Mouse (Mus musculus): Measurements from ENCODE around the gene Ttll10. TPM values are rescaled to one million over a fixed set of nuclear protein-coding genes. Genes with fewer than 3 reads are reported as not detected.

Gene Ttll10
- polyA plus RNA-seq, 1 experiment from 2014 or later: 0.15 TPM

MicroRNA genes within 50 kb of the gene (microRNA counts, 519-probe panel; counts per million panel counts)
- 582 counts per million, percentile 70 among the panel's probes with 10 or more counts for microRNA mmu-miR-200a
- microRNA mmu-miR-200b: 5,445 counts per million, percentile 88 among the panel's probes with 10 or more counts
- 3,007 counts per million, percentile 73 among the panel's probes with 10 or more counts for microRNA mmu-miR-429

Small RNAs within 50 kb of the gene (microRNA-seq; reads per million reads assigned to microRNA genes)
- gene Mir200a (153 reads per million, percentile 52 among the genes with 10 or more reads in this experiment), gene Mir200b (430 reads per million, percentile 65 among the genes with 10 or more reads in this experiment), gene Mir429 (1,324 reads per million, percentile 76 among the genes with 10 or more reads in this experiment)

Other genes with a start within 250 kb of the Ttll10 start
- gene Ccnl2, start 246.9 kb downstream of the Ttll10 start, polyA plus RNA-seq (2016; fragmentation: Nextera tagmentation; extraction: Ambion mirVana): 98.8 and 101 TPM in 2 replicates
- gene Aurkaip1, start 228.1 kb downstream of the Ttll10 start, polyA plus RNA-seq (2016; fragmentation: Nextera tagmentation; extraction: Ambion mirVana): 146 and 153 TPM in 2 replicates
- gene Mxra8, start 219.7 kb downstream of the Ttll10 start, polyA plus RNA-seq (2016; fragmentation: Nextera tagmentation; extraction: Ambion mirVana): 8.1 and 9.2 TPM in 2 replicates
- 10.7 and 12.1 TPM in 2 replicates for gene Dvl1, start 212.0 kb downstream of the Ttll10 start, polyA plus RNA-seq (2016; fragmentation: Nextera tagmentation; extraction: Ambion mirVana)
- gene Tas1r3, start 196.1 kb downstream of the Ttll10 start, polyA plus RNA-seq (2016; fragmentation: Nextera tagmentation; extraction: Ambion mirVana): 0.07 and 0.11 TPM in 2 replicates
- gene Cptp, start 190.0 kb downstream of the Ttll10 start, polyA plus RNA-seq (2016; fragmentation: Nextera tagmentation; extraction: Ambion mirVana): 10.3 and 10.8 TPM in 2 replicates
- 50.0 and 51.4 TPM in 2 replicates for gene Ints11, start 189.9 kb downstream of the Ttll10 start, polyA plus RNA-seq (2016; fragmentation: Nextera tagmentation; extraction: Ambion mirVana)
- 32.7 and 33.6 TPM in 2 replicates for gene Pusl1, start 167.6 kb downstream of the Ttll10 start, polyA plus RNA-seq (2016; fragmentation: Nextera tagmentation; extraction: Ambion mirVana)
- 13.4 and 13.6 TPM in 2 replicates for gene Acap3, start 167.6 kb downstream of the Ttll10 start, polyA plus RNA-seq (2016; fragmentation: Nextera tagmentation; extraction: Ambion mirVana)
- 106 and 111 TPM in 2 replicates for gene Ube2j2, start 115.6 kb downstream of the Ttll10 start, polyA plus RNA-seq (2016; fragmentation: Nextera tagmentation; extraction: Ambion mirVana)
- 45.0 and 48.8 TPM in 2 replicates for gene C1qtnf12, start 97.1 kb downstream of the Ttll10 start, polyA plus RNA-seq (2016; fragmentation: Nextera tagmentation; extraction: Ambion mirVana)
- 8.2 and 8.7 TPM in 2 replicates for gene B3galt6, start 66.8 kb downstream of the Ttll10 start, polyA plus RNA-seq (2016; fragmentation: Nextera tagmentation; extraction: Ambion mirVana)
- 93.4 and 93.9 TPM in 2 replicates for gene Sdf4, start 66.5 kb downstream of the Ttll10 start, polyA plus RNA-seq (2016; fragmentation: Nextera tagmentation; extraction: Ambion mirVana)
- 0.39 and 0.60 TPM in 2 replicates for gene Tnfrsf4, start 45.6 kb downstream of the Ttll10 start, polyA plus RNA-seq (2016; fragmentation: Nextera tagmentation; extraction: Ambion mirVana)
- gene Tnfrsf18, start 33.2 kb downstream of the Ttll10 start, polyA plus RNA-seq (2016; fragmentation: Nextera tagmentation; extraction: Ambion mirVana): 0.77 and 0.99 TPM in 2 replicates
- 19.6 and 20.3 TPM in 2 replicates for gene 9430015G10Rik, start 50.6 kb upstream of the Ttll10 start, polyA plus RNA-seq (2016; fragmentation: Nextera tagmentation; extraction: Ambion mirVana)
- gene Rnf223, start 71.1 kb upstream of the Ttll10 start, polyA plus RNA-seq (2016; fragmentation: Nextera tagmentation; extraction: Ambion mirVana): 0.06 and 0.19 TPM in 2 replicates
- gene Agrn, start 138.1 kb upstream of the Ttll10 start, polyA plus RNA-seq (2016; fragmentation: Nextera tagmentation; extraction: Ambion mirVana): 16.1 and 17.8 TPM in 2 replicates
- 2.6 and 3.2 TPM in 2 replicates for gene Isg15, start 141.4 kb upstream of the Ttll10 start, polyA plus RNA-seq (2016; fragmentation: Nextera tagmentation; extraction: Ambion mirVana)
- gene AW011738, start 143.9 kb upstream of the Ttll10 start, polyA plus RNA-seq (2016; fragmentation: Nextera tagmentation; extraction: Ambion mirVana): 1.3 and 1.4 TPM in 2 replicates
- gene Perm1, start 156.5 kb upstream of the Ttll10 start, polyA plus RNA-seq (2016; fragmentation: Nextera tagmentation; extraction: Ambion mirVana): 0.12 TPM in 2 replicates
- 7.2 TPM in 2 replicates for gene Plekhn1, start 175.4 kb upstream of the Ttll10 start, polyA plus RNA-seq (2016; fragmentation: Nextera tagmentation; extraction: Ambion mirVana)
- gene Noc2l, start 176.6 kb upstream of the Ttll10 start, polyA plus RNA-seq (2016; fragmentation: Nextera tagmentation; extraction: Ambion mirVana): 125 and 130 TPM in 2 replicates
- gene Samd11, start 196.2 kb upstream of the Ttll10 start, polyA plus RNA-seq (2016; fragmentation: Nextera tagmentation; extraction: Ambion mirVana): 26.8 and 28.4 TPM in 2 replicates